Mouse (Mus musculus): ENCODE data around the gene Rnf166.
A peak's percentile ranks its signal among the peaks of the same experiment; 100 is the strongest.

The Rnf166 gene

DNA sequence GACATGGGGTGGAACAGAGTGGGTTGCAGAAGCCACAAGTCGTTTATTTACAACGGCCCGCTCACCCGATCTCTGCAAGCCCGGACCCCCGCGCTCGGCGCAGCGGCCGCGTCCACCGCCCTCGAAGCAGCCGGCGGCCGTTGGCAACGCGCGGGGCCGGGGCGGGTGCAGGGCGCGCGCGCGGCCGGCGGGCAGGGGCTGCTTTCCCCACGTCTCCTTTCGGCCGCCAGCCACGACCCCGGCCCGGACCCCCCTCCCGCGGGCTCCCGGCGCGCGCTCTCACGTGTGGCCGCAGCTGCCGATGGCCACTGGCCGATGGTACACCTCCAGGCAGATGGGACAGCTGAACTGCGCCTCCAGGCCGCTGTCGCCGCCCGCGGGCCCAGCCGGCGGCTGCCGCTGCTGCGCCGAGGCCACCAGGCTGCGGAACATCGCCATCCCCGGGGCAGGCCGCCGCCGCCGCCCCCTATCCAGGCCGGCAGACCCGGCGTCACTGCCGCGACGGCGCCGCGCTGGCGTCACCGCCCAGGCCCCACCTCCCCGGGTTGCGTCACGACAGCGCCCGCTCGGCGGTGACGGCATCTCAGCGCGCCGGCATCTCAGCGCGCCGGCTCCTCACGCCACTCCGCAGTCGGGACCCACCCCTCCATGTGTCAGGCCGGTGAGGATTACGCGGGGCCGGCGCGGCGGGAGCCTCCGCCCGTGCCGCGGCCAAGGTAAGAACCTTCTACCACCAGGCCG, at the start of gene Rnf166, which contains the start of gene Ctu2:
TSS of gene Rnf166 (minus strand) at position 485 of the 741 bp plus-strand sequence.
TSS of gene Ctu2 (plus strand) at position 564 of the 741 bp plus-strand sequence.
- DNase-seq (ENCODE audit: low spot score in 2 of 2): peak; percentile 89 to 92

DNA sequence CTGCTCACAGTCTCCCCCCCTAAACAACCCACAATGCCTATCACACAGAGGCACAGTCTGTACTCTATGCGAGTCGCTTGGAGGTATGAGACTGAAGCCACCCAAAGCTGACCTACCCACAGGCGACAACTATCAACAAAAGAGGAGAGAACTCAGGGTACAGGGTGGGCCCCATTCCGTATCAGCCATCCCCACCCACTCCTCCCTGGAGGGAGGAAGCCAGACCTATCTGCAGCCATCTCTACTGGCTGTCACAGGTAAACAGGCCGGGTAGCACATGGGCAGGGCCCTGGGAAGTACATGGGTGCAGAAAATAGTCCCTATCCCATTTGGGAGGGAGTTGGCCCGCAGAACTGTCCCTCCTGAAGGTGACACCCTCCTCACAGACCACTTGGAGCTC, 49.1 kb upstream of the Rnf166 start:
- no peak for DNase-seq (ENCODE audit: low spot score in 2 of 2)

DNA sequence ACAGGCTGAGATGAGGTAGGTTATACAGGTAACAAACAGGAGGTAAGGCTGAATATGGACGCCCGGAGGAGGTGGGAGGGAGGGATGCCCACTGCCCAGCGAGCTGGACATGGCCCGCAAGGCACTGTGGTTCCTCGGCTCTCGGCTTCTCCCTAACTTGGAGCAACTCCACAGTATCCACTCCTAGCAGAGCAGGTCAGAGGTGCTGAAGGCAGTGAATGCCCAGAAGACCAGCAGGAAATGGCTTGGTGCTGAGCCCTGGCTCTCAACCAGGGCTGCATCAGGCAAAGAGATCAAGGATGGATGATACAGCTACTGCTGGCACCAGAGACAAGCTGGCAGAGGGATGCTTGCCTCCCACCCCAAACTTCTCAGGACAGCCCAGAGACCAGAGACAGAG, 48.6 kb upstream of the Rnf166 start:
- no peak for DNase-seq (ENCODE audit: low spot score in 2 of 2)

DNA sequence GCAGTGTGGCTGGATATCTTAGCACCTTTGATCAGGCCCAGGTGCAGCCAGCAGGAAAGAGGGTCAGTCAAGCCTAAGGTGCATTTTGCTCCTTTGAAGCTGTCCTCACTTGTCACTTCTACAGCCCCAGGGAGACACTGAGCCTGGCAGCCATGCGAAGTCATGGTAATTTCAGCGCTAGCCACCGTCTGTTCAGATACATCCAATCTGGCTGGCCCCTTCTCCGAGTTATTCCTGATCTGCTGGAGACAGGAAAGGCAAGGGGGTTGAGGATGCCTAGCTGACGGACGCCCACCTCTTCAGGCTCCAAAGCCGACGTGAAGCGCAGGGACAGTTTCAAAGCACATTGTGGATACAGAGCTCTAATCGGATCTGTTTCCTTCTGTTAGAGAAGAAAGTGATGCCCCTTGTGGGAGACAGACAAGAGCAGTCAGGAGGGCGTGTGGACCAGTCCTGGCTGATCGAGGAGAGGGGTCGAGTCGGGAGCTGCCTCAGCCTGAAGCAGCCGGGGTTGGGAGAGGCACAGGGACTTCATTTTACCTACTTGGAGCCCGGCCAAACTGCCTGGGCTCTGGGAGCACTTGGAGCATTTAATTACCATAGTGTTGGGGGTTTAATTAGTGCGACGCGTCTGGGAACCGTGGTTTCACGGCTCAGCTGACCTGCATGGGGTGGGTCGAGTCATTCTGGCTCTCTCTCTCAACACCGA, 47.9 kb upstream of the Rnf166 start:
- peak; percentile 40 for DNase-seq (ENCODE audit: low spot score in 2 of 2)

DNA sequence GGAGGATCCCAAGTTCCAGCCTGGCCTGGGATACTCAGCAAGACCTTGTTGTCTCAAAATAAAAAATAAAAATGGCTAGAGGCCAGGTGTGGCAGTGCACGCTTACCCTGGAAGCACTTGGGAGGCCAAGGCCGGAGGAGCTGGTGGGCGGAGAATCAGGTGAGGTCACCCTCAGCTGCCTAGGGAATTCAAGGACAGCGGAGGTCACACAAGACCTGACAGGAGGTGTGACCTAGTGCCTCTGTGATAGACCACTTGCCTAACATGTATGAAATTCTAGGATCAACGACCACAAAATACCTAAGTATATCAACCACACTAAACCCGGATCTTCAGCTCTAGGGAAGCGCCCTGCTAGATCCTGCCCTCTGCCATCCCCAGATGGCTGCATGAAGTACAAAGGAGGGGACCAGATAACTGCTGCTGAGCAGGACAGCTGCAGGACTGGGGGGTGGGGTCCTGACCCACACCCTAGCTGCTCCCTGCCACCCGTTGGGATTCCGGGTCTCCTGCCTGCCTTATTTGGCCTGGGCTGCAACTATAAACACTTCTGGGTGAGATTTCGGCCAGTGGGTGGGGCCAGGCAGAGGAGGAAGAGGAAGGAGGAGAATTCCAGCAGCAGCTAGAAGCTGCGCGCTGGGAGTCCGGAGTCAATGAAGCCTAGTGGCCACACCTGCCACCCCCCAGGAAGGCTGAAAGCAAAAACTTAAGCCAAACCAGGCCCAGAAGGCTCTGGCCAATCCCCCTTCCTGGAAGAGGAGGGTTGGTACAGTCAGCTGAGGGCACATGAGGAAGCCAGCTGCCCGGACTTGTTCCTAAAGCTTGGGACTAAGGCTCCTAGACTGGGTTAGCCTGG, 47.2 kb upstream of the Rnf166 start:
- no peak for DNase-seq (ENCODE audit: low spot score in 2 of 2)

DNA sequence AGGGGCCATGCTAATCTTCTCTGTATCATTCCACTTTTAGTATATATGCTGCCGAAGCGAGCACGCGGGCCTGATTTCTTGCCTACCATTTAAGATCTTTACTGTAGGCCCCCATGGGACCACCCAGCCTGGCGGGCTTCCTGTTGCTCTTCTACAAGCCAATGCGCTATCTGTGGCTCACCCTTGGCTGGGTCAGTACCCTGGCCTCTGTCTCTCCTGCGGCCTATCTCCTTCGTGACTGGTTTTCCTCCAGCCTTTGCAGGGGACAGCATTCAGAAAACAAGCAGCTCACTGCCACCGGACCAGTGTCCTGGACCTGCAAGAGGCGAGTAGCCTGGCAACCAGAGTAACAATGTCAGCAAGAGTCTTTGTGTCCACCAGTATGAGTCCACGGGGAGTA, 44.7 kb upstream of the Rnf166 start:
- DNase-seq (ENCODE audit: low spot score in 2 of 2): no peak

DNA sequence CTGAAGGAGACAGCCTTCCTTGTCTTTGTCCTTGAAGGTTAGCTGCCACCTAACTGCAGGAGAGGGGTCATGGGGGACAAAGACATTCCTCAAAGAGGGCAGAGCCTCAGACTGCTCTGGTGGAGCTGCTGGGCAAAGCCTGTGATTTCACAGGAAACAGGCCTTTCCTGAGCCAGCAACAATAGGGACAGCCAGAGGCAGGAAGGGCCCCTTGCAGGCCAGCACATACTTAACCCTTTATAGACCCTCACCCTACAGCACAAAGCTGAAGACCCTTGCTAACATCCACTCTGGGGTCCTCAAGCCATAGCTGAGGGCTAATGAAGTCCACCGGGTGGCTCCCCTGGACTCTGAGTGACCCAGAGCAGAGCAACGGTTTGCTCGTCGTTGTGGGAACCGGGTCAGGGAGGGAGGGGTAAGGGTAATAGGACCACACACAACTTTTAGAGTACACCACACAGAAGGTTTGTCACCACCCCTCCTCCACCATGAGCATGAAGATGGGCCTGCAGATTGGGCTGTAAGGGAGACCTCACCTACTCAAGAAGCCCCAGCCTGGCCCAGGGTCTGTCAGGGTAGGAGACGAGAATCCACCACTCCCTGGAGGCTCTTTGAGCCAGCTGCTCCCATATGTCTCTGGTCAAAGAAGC, 41.8 kb upstream of the Rnf166 start:
- DNase-seq (ENCODE audit: low spot score in 2 of 2): no peak

DNA sequence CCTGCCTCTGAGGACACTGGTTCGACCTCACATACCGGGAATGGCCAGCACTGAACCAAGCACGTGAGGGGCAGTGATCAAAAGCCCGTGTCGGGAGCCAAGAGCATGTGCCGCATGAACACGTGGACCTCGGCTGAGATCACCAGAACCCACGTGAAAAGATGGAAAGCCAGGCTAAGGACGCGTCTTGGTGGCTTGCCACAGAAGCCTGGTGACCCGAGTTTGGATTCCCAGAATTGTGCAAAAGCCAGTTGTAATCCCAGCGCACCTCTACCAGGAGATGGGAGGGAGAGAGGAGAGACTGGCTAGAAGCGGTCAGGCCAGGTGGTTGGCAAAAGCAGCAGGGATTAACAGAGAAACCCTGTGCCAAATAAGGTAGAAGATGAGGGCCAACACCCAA, 39.8 kb upstream of the Rnf166 start:
- no peak for DNase-seq (ENCODE audit: low spot score in 2 of 2)

DNA sequence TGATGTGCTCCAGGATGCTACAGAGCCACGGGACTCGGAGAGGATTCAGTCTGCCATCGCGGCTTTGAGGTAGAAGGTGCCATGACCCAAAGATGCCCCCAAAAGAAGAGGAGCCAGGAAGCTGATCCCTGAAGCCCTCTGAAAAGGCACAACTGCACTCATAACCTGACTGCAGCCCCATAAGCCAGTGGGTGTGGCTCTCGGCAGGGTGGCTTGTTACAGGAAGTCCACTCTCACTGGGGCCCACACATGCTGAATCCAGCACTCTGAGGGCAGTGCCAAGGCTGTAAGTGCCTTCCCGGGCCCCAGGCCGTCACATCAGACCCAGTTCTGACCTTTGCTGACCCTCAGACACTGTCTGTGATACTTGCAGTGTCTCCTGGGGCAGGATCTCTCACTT, 36.5 kb upstream of the Rnf166 start:
- DNase-seq (ENCODE audit: low spot score in 2 of 2): no peak

DNA sequence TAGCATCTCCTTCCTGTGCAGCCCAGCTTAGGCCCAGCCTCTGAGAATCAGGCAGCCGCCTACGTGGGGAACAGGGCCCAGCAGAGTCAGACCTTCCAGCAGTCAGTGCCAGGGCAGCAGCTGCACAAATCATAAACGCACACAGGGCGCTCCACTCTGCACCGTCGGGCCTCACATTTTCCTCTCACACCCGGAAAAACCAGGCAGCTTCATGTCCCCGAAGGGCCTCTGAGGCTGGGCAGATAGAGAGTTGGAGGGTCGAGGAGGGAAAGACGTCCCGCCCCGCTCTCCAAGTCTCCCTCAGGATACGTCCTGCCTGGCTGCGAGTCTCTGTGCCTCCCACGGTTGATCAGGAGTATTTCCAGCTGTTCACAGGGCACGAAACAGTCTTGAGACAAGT, 35.7 kb upstream of the Rnf166 start:
- DNase-seq (ENCODE audit: low spot score in 2 of 2): no peak

DNA sequence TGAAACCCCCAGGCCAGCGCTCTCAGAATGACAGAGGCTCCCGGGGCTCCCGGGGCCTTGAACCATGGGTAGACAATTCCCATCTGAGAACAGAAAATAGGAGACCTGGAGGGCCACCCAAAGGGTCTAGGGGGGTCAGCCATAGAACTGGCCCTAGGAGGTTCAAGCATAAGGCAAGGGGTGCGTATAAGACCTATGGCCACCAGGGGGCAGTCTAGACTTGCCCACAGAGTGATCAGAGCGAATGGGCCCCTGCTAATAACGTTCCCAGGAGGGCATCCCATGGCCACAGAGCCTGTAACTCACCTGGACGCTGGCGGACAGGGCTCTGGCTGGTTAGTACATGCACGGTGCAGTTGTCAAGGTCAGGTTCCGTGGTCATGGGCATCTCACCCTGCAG, 25.0 kb upstream of the Rnf166 start:
- peak; percentile 76 to 81 for DNase-seq (ENCODE audit: low spot score in 2 of 2)

DNA sequence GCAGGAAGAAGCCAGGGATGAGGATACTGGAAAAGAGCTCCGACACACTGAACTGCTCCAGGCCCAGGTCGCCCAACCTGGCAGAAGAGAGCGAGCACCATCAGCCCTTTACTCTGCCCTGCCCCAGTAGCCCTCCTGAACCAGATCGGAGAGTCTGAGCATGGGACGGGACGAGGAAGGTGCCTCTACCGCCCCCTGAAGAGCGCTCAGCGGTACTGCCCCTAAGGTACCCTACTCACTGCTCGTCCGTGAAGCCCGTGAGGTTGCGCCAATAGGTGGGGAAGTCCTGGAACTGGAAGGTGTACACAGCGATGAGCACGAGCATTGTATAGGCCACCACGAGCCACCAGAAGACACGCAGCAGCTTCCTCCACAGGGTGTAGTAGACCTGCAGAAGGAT, 22.0 kb upstream of the Rnf166 start:
- no peak for DNase-seq (ENCODE audit: low spot score in 2 of 2)

DNA sequence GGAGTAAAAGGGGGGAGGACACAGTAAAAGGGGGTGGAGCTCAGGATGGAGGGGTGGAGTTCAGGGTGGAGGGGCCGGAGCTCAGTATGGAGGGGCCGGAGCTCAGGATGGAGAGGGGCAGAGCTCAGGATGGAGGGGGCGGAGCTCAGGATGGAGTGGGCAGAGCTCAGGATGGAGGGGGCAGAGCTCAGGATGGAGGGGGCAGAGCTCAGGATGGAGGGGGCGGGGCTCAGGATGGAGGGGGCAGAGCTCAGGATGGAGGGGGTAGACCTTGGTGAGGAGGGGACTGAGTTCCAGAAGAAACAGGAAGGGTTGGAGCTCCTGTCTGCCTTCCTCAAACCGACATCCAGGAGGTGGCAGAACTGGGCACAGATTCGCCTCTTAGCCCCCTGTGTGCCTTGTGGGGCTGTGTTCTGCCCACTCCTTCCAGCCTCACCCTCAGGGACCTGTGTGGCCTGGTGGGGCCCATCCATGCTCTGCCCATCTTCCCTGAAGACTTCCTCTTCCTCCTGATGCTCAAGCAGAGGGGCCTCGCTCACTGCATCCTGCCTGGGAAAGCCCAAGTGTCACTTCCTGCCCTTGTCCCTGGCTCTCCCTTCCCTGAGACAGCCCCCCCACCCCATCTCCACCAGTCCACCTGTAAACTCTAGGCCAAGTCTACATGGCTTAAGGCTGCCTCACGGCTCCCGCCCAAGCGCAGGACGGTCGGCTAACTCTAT, 21.3 kb upstream of the Rnf166 start:
- DNase-seq (ENCODE audit: low spot score in 2 of 2): no peak

DNA sequence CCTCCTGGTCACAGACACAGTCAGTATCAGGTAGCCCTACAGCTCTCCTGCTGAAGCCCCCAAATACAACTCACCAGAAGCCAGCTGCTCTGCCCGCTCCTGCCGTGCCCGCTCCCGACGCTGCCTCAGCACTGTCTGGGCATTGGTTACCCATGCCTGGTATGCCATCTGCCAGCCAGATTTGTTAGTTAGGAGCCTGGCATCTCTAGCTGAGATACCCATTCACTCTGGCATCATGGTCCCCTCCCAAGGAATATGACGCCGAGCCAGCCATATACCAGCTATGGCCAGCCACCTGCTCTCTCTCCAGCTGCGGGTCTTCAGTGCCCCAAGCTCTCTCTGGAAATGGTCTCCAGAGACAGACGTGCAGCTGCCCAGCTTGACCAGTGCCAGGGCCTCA, 12.5 kb upstream of the Rnf166 start:
- no peak for DNase-seq (ENCODE audit: low spot score in 2 of 2)

DNA sequence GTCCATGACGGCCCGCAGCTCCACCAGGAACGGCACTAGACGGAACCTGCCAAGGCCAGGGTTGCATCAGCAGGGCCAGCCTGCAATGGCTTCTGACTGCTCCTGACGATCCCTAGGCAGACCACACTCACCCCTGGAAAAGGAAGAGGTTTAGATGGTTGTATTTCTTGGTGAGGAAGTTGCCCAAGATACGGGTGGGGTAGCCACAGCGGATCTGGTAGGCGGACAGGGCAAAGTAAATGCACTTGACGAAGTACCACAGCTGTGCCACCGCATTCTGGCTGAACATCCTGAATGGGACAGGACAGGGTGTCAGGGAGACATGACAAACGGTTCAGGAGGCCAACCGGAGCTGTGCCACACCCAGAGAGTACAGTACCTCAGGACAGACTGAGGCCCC, 9.0 kb upstream of the Rnf166 start:
- DNase-seq (ENCODE audit: low spot score in 2 of 2): no peak

DNA sequence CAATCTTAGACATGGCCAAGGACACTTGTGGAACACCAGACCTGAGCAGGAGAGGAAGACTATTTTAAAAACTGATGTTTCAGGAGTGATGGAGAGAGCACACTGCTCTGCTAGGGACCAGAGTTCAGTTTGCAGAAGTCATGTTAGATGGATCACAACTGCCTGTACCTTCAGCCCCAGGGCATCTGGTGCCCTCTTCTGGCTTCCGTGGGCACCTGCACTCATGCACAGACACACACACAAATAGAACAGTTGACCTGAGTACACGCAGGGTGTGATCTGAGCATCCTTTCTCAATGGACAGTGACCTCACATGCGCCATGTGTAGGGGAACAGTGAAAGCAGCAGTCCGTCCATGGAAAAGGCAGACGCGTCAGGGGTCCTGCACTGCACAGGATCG, 8.0 kb upstream of the Rnf166 start:
- no peak for DNase-seq (ENCODE audit: low spot score in 2 of 2)

DNA sequence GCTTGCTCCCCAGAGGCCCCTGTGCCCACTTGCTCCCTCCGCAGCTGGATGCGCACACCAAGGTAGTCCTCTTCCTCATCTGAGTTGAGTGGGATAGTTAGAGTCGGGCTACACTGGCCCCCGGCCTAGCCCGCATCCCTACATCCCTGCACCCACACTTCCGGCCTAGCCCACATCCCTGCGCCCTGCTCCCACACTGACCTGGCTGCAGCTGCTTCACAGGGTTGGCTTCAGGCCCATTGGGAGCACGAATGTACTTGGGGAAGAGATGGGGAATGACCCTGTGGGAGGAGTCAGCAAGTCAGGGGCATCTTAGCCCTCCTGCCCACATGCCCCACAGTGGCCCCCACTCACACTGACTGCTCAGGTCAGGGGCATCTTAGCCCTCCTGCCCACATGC, 6.6 kb upstream of the Rnf166 start:
- DNase-seq (ENCODE audit: low spot score in 2 of 2): no peak

DNA sequence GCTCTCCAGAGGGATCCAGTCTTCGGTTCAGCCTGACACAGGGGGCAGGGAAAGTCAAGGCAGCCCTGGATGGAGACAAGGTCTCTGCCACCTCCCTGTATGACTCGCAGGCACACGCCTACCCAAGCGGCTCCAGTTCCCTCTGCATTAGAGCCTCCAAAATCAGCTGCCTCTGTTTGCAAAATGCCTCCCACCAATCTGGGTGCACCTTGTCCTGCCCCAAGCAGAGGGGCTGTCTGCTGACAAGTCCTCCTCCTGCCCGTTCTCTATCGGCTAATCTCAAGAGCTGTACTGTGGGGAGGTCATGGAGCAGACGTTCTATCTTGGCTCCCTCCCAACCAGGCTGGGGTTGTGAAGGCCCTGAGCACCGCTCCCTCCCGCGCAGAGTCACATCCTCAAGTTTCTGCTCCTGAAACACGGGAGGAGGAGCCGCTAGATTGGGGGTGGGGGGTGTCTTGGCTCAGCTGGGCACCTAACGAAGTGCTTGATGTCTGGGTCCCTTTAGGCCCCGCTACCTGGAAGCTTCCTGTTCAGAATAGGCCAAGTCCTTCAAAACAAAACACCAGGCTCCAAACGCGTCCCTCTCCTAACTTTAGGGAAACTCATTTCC, 808 bp downstream of the Rnf166 start:
- peak in 1 of 2 experiments; percentile 40 for DNase-seq (ENCODE audit: low spot score in 2 of 2)

DNA sequence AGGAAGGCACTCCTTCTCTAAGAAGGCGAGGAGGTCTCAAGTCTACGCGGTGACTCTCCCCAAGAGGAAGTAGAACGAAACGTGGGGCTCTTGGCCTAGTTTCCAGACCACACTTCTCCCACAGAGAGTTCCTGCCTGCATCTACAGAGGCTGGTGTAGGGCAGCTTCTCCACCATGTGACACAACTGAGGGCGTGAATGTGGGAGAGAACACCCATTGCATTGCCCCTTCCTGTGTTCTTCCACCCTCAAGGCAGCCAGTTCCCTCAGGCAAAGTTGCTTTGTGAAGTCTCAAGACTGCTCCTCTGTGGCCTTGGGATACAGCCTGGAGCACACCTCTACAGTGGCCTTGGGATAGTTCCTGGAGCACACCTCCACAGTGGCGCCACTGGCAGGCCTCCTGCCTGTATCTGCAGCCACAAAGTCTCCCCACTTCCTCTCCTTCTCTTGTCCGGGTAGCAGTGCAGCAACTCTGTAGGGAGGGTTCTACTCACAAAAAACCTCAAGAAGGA, 1.9 kb downstream of the Rnf166 start:
- DNase-seq (ENCODE audit: low spot score in 2 of 2): no peak

DNA sequence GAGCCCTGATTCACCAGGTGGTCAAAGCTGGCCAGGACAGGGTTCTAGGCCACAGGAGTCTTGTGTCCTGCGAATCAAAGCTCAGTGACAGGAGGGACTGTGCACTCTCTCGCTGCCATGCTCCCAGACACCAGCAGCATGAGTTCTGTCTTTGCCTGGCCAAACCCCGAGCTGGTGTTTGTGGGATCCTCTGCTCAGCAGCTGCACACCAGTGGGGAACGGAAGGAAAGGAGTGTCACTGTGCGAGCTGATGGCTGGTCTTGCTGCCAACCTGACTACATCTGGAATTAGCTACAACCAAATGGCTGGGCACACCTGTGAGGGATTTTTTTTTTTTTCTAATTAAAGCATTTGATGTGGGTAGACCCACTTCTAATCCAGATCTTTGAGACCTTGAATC, 5.2 kb downstream of the Rnf166 start:
- no peak for DNase-seq (ENCODE audit: low spot score in 2 of 2)

DNA sequence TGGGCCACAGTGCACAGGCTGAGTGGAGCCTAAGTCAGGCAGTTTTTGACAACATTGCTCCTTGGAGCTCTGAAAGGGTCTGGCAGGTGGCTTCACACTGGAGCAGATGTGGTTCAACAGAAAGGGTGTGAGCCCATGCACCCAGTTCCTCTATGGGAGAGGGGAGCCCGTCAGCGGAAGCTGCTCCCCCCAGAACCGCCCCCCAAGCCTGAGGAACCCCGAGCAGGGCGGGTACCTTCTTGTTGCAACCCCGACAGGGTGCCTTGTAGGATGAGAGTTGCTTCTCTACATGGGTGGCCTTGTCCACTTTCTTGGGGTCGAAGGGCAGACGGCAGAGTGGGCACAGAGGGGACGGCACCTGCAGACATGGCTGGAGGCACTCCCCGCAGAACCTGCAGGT, 5.9 kb downstream of the Rnf166 start:
- no peak for DNase-seq (ENCODE audit: low spot score in 2 of 2)
